Mouse (Mus musculus) liver, adult 2 months (tissue): ENCODE measurements around the gene Gpr84.

Experiments
- CTCF ChIP-seq: fragments of 200-500 bp; IDR thresholded peaks from 2 replicates; pipeline ENCODE4 v1.5.1; 2011; ENCODE audit warnings: low read depth, low read length, control low read depth
- POLR2A ChIP-seq: fragments of 200-500 bp; IDR thresholded peaks from 2 replicates; pipeline ENCODE4 v1.6.1; 2011; ENCODE audit warnings: low read length, control low read depth; ENCODE audit not compliant: insufficient read depth; ENCODE audit errors: extremely low read depth

- TF ChIP-seq POLR2A (no peak), CTCF (no peak)
Observed at GRCm38 (mm10) chr15:103281465-103282205, 28.8 kb downstream of the Gpr84 start.
